Mouse (Mus musculus): ENCODE results near the gene Gm45015.
"Not testable (repeated sequence)": the region's sequence is repeated elsewhere in the genome, so short reads cannot be mapped to it uniquely, and the experiment has no call there.

Gm45015 gene

GRCm38 (mm10) chrX:73336740-73337139 lies at the start of gene Gm45015:
Gene Gm45015, minus strand, starts transcription at chrX:73336840.
- in situ Hi-C loops (cut with MseI, MboI): loop anchor here in 1 of 2 experiments (25.0 kb wide), 1 partner anchor 299 kb away; the partner anchor contains the start of gene Pnma5

- in situ Hi-C loops (cut with MseI, MboI): no loop called here
Observed at GRCm38 (mm10) chrX:73384924-73385323, 48.3 kb upstream of the Gm45015 start.

- in situ Hi-C loops (cut with MseI, MboI): no loop called here
Observed at GRCm38 (mm10) chrX:73384419-73384818, 47.8 kb upstream of the Gm45015 start.

GRCm38 (mm10) chrX:73363291-73363690 lies 26.7 kb upstream of the Gm45015 start:
- in situ Hi-C loops (cut with MseI, MboI): no loop called here

GRCm38 (mm10) chrX:73356719-73357118 lies 20.1 kb upstream of the Gm45015 start:
- in situ Hi-C loops (cut with MseI, MboI): no loop called here

GRCm38 (mm10) chrX:73356163-73356562 lies 19.5 kb upstream of the Gm45015 start:
- in situ Hi-C loops (cut with MseI, MboI): no loop called here

- in situ Hi-C loops (cut with MseI, MboI): loop anchor here in 1 of 2 experiments (25.0 kb wide), 1 partner anchor 307 kb away; the partner anchor contains the start of gene Pnma5
Observed at GRCm38 (mm10) chrX:73344346-73344745, 7.7 kb upstream of the Gm45015 start.

- in situ Hi-C loops (cut with MseI, MboI): loop anchor here in 1 of 2 experiments (25.0 kb wide), 1 partner anchor 307 kb away; the partner anchor contains the start of gene Pnma5
Observed at GRCm38 (mm10) chrX:73343802-73344201, 7.2 kb upstream of the Gm45015 start.

GRCm38 (mm10) chrX:73342941-73343735 lies 6.5 kb upstream of the Gm45015 start:
- in situ Hi-C loops (cut with MseI, MboI): loop anchor here in 1 of 2 experiments (25.0 kb wide), 1 partner anchor 306 kb away; the partner anchor contains the start of gene Pnma5

- in situ Hi-C loops (cut with MseI, MboI): loop anchor here in 1 of 2 experiments (25.0 kb wide), 1 partner anchor 305 kb away; the partner anchor contains the start of gene Pnma5
Observed at GRCm38 (mm10) chrX:73342483-73342895, 5.8 kb upstream of the Gm45015 start, which contains the start of gene Zfp275. Gene Zfp275, plus strand, starts transcription at chrX:73342621.

GRCm38 (mm10) chrX:73342068-73342467 lies 5.4 kb upstream of the Gm45015 start:
- in situ Hi-C loops (cut with MseI, MboI): loop anchor here in 1 of 2 experiments (25.0 kb wide), 1 partner anchor 305 kb away; the partner anchor contains the start of gene Pnma5

- in situ Hi-C loops (cut with MseI, MboI): loop anchor here in 1 of 2 experiments (25.0 kb wide), 1 partner anchor 304 kb away; the partner anchor contains the start of gene Pnma5
Observed at GRCm38 (mm10) chrX:73341473-73341872, 4.8 kb upstream of the Gm45015 start.

- in situ Hi-C loops (cut with MseI, MboI): loop anchor here in 1 of 2 experiments (25.0 kb wide), 1 partner anchor 296 kb away; the partner anchor contains the start of gene Pnma5
Observed at GRCm38 (mm10) chrX:73333548-73333947, 3.1 kb downstream of the Gm45015 start.

- in situ Hi-C loops (cut with MseI, MboI): loop anchor here (10.0 to 25.0 kb wide), 2 partner anchors 88 to 290 kb away; partner anchors contain the start of genes Pnma5 (in 1 of the 2) and Zfp92 (in 1 of the 2)
Observed at GRCm38 (mm10) chrX:73327215-73327614, 9.4 kb downstream of the Gm45015 start.

GRCm38 (mm10) chrX:73321029-73321428 lies 15.6 kb downstream of the Gm45015 start:
- in situ Hi-C loops (cut with MseI, MboI): loop anchor here in 1 of 2 experiments (10.0 kb wide), 1 partner anchor 94 kb away; the partner anchor contains the start of gene Zfp92

GRCm38 (mm10) chrX:73312522-73312921 lies 24.1 kb downstream of the Gm45015 start:
- in situ Hi-C loops (cut with MseI, MboI): loop anchor here (10.0 kb wide), 1 partner anchor 122 kb away; the partner anchor contains the start of gene Trex2 (in 2 of the 2)

- in situ Hi-C loops (cut with MseI, MboI): not testable (repeated sequence)
Observed at GRCm38 (mm10) chrX:73295745-73296144, 40.9 kb downstream of the Gm45015 start.

GRCm38 (mm10) chrX:73292876-73293275 lies 43.8 kb downstream of the Gm45015 start, which contains the start of the genes Xlr5a and Xlr5c:
Gene Xlr5a, minus strand, starts transcription at chrX:73292976.
Gene Xlr5c, minus strand, starts transcription at chrX:73292976.
- in situ Hi-C loops (cut with MseI, MboI): not testable (repeated sequence)
